Mouse (Mus musculus) kidney, postnatal 0 days (tissue): ENCODE results near the gene Ssna1. TPM values are rescaled to one million over a fixed set of nuclear protein-coding genes. Genes with fewer than 3 reads are reported as not detected.

ENCODE experiments used
- ATAC-seq: fragments of 200-750 bp; cut with Nextera tagmentation; replicated peaks from 2 replicates; pipeline ENCODE4 v1.8.0; 2017; ENCODE audit warnings: low read depth, moderate number of reproducible peaks, moderate TSS enrichment, moderate library complexity; ENCODE audit not compliant: low FRiP score
- DNase-seq: peaks from one replicate; pipeline ENCODE4 v3.0.0-alpha.2; 2016; ENCODE audit warnings: low spot score
- H3K27ac ChIP-seq: fragments of 300-500 bp; sonication (generic); 2 replicates; pipeline ENCODE4 v1.5.1; 2014; ENCODE audit warnings: mild to moderate bottlenecking
- H3K27me3 ChIP-seq: fragments of 300-500 bp; sonication (generic); 2 replicates; pipeline ENCODE4 v1.6.1; 2014; ENCODE audit warnings: low read length, mixed read lengths; ENCODE audit not compliant: insufficient read depth
- H3K36me3 ChIP-seq: fragments of 300-500 bp; sonication (generic); 2 replicates; pipeline ENCODE4 v1.6.1; 2014; ENCODE audit warnings: low read length, mixed read lengths; ENCODE audit not compliant: insufficient read depth
- H3K4me1 ChIP-seq: fragments of 300-500 bp; sonication (generic); replicated peaks from 2 replicates; pipeline ENCODE4 v1.6.1; 2014; ENCODE audit warnings: antibody characterized with exemption, low read length, mixed read lengths; ENCODE audit not compliant: insufficient read depth
- H3K4me2 ChIP-seq: fragments of 300-500 bp; sonication (generic); 2 replicates; pipeline ENCODE4 v1.6.1; 2014; ENCODE audit warnings: mild to moderate bottlenecking, low read length, moderate library complexity, mixed read lengths
- H3K4me3 ChIP-seq: fragments of 300-500 bp; sonication (generic); replicated peaks from 2 replicates; pipeline ENCODE4 v1.5.1; 2014; ENCODE audit warnings: low read depth, low read length
- H3K9ac ChIP-seq: fragments of 300-500 bp; sonication (generic); 2 replicates; pipeline ENCODE4 v1.6.1; 2014; ENCODE audit warnings: low read depth, low read length
- H3K9me3 ChIP-seq: fragments of 300-500 bp; sonication (generic); replicated peaks from 2 replicates; pipeline ENCODE4 v1.6.1; 2016; ENCODE audit warnings: low read length, inconsistent platforms, mixed read lengths
- CTCF ChIP-seq: IDR thresholded peaks from 2 replicates; pipeline ENCODE4 v1.5.1; 2016; ENCODE audit warnings: antibody characterized with exemption, low read depth, mild to moderate bottlenecking, moderate library complexity
- WGBS: fragments of 180-500 bp; shearing (Covaris S2); extraction: QIAGEN DNeasy Blood & Tissue Kit; methylation state at CpG from one replicate; pipeline ENCODE4 v1.1.7; 2014; 5-methylcytosine and 5-hydroxymethylcytosine counted together
- polyA plus RNA-seq: library from polyadenylated mRNA; unstranded; fragments of >200 nt; fragmentation: Nextera tagmentation; extraction: Ambion mirVana; gene quantifications from 2 replicates; pipeline ENCODE4 v1.2.1, GENCODE M21; 2015

The Ssna1 gene
- polyA plus RNA-seq, 1 experiment from 2014 or later: 172 TPM

- Histone ChIP-seq H3K9me3 (no peaks in the 10 kb centered on the region), H3K36me3 (no peaks in the 10 kb centered on the region), H3K4me2 (no peak overlapping the region), H3K4me1 (no peaks in the 10 kb centered on the region), H3K9ac (no peak overlapping the region), H3K27ac (no peak overlapping the region), H3K27me3 (no peaks in the 10 kb centered on the region), H3K4me3 (no peak overlapping the region)
- ATAC-seq (no peak), DNase-seq (no peak)
- 76% methylated on average over 10 of the region's 10 CpGs for WGBS
- no peak for TF ChIP-seq CTCF
Observed at GRCm38 (mm10) chr2:25298046-25298445, 25.8 kb upstream of the Ssna1 start.

GRCm38 (mm10) chr2:25297093-25297492 is 24.9 kb upstream of the Ssna1 start:
- Histone ChIP-seq H3K9ac (no peak overlapping the region), H3K4me1 (no peaks in the 10 kb centered on the region; the same call in 1 of the 2 replicates), H3K9me3 (no peaks in the 10 kb centered on the region), H3K4me3 (no peak overlapping the region), H3K4me2 (no peak overlapping the region), H3K27me3 (peaks cover 7% of the 10 kb centered on the region), H3K27ac (no peak overlapping the region), H3K36me3 (no peaks in the 10 kb centered on the region)
- DNase-seq (no peak), ATAC-seq (no peak)
- 79% methylated on average over 8 of the region's 8 CpGs for WGBS
- no peak for TF ChIP-seq CTCF

- no peak overlapping the region for H3K4me2 ChIP-seq
- ATAC-seq (no peak), DNase-seq (no peak)
- TF ChIP-seq CTCF: no peak
- no peak overlapping the region for H3K27ac ChIP-seq
- H3K27me3 ChIP-seq: peaks cover 41% of the 10 kb centered on the region
- 73% methylated on average over 9 of the region's 9 CpGs for WGBS
- H3K4me1 ChIP-seq: peaks cover 9% of the 10 kb centered on the region; the same call in 1 of the 2 replicates
- no peaks in the 10 kb centered on the region for H3K9me3 ChIP-seq
- no peak overlapping the region for H3K4me3 ChIP-seq
- no peak overlapping the region for H3K9ac ChIP-seq
- H3K36me3 ChIP-seq: no peaks in the 10 kb centered on the region
Observed at GRCm38 (mm10) chr2:25293706-25294105, 21.5 kb upstream of the Ssna1 start.

- no peaks in the 10 kb centered on the region for H3K9me3 ChIP-seq
- peak overlapping the region; percentile 33; the same call in 1 of the 2 replicates for H3K4me3 ChIP-seq
- no peak overlapping the region for H3K27ac ChIP-seq
- H3K27me3 ChIP-seq: peaks cover 49% of the 10 kb centered on the region
- peaks cover 9% of the 10 kb centered on the region; the same call in 1 of the 2 replicates for H3K4me1 ChIP-seq
- TF ChIP-seq CTCF: peak; percentile 90
- ATAC-seq (no peak), DNase-seq (peak; percentile 82)
- H3K4me2 ChIP-seq: no peak overlapping the region
- H3K9ac ChIP-seq: no peak overlapping the region
- 0% methylated on average over 1 of the region's 1 CpGs for WGBS
- H3K36me3 ChIP-seq: no peaks in the 10 kb centered on the region
Observed at GRCm38 (mm10) chr2:25292856-25293255, 20.6 kb upstream of the Ssna1 start.

GRCm38 (mm10) chr2:25292054-25292544 is 19.9 kb upstream of the Ssna1 start:
- 0 out of 2 replicates have a peak, but pooled peaks have one; percentile 6 for ATAC-seq
- Histone ChIP-seq H3K4me1 (peaks cover 9% of the 10 kb centered on the region; the same call in 1 of the 2 replicates), H3K4me3 (peak overlapping the region; percentile 33), H3K27ac (no peak overlapping the region), H3K4me2 (peak overlapping the region; percentile 58), H3K36me3 (no peaks in the 10 kb centered on the region), H3K27me3 (peaks cover 49% of the 10 kb centered on the region), H3K9ac (0 out of 2 replicates have a peak overlapping the region, but pooled peaks have one; percentile 31), H3K9me3 (no peaks in the 10 kb centered on the region)
- no peak for TF ChIP-seq CTCF
- DNase-seq: no peak
- 3% methylated on average over 34 of the region's 43 CpGs for WGBS

GRCm38 (mm10) chr2:25291184-25292053 is 19.2 kb upstream of the Ssna1 start:
- Histone ChIP-seq H3K4me3 (peak overlapping the region; percentile 33), H3K27ac (no peak overlapping the region), H3K9me3 (no peaks in the 10 kb centered on the region), H3K4me1 (peaks cover 9% of the 10 kb centered on the region; the same call in 1 of the 2 replicates), H3K36me3 (no peaks in the 10 kb centered on the region), H3K9ac (0 out of 2 replicates have a peak overlapping the region, but pooled peaks have one; percentile 31), H3K27me3 (peaks cover 49% of the 10 kb centered on the region), H3K4me2 (peak overlapping the region; percentile 58)
- no peak for DNase-seq
- 4% methylated on average over 31 of the region's 32 CpGs for WGBS
- no peak for TF ChIP-seq CTCF
- no peak for ATAC-seq
